Mouse (Mus musculus) spleen, postnatal 14 days (tissue): ENCODE results near the gene Gm17651.

Experiments
- DNase-seq, 2 experiments: peaks; one replicate each; pipeline ENCODE4 v3.0.0; 2021 to 2022; ENCODE audit warnings: low spot score in 2 of 2

The Gm17651 gene

GRCm38 (mm10) chr3:97674644-97675110 lies at the start of gene Gm17651:
TSS of gene Gm17651 (minus strand) at chr3:97674694.
- no peak for DNase-seq

- no peak for DNase-seq
Observed at GRCm38 (mm10) chr3:97719116-97719515, 44.6 kb upstream of the Gm17651 start.

- no peak for DNase-seq
Observed at GRCm38 (mm10) chr3:97715922-97716321, 41.4 kb upstream of the Gm17651 start.

- no peak for DNase-seq
Observed at GRCm38 (mm10) chr3:97710881-97711280, 36.4 kb upstream of the Gm17651 start.

- no peak for DNase-seq
Observed at GRCm38 (mm10) chr3:97710134-97710533, 35.6 kb upstream of the Gm17651 start.

- DNase-seq = no peak
Observed at GRCm38 (mm10) chr3:97706561-97706960, 32.1 kb upstream of the Gm17651 start.

GRCm38 (mm10) chr3:97705508-97705907 lies 31.0 kb upstream of the Gm17651 start:
- DNase-seq = no peak

- no peak for DNase-seq
Observed at GRCm38 (mm10) chr3:97702448-97703080, 28.1 kb upstream of the Gm17651 start.

GRCm38 (mm10) chr3:97701198-97701597 lies 26.7 kb upstream of the Gm17651 start:
- no peak for DNase-seq

- no peak for DNase-seq
Observed at GRCm38 (mm10) chr3:97699061-97699460, 24.6 kb upstream of the Gm17651 start.

- no peak for DNase-seq
Observed at GRCm38 (mm10) chr3:97697291-97697690, 22.8 kb upstream of the Gm17651 start.

GRCm38 (mm10) chr3:97696866-97697265 lies 22.4 kb upstream of the Gm17651 start:
- no peak for DNase-seq

GRCm38 (mm10) chr3:97693806-97694205 lies 19.3 kb upstream of the Gm17651 start:
- no peak for DNase-seq

GRCm38 (mm10) chr3:97691443-97692017 lies 17.0 kb upstream of the Gm17651 start:
- no peak for DNase-seq

GRCm38 (mm10) chr3:97690590-97690989 lies 16.1 kb upstream of the Gm17651 start:
- DNase-seq = no peak

- no peak for DNase-seq
Observed at GRCm38 (mm10) chr3:97689289-97689688, 14.8 kb upstream of the Gm17651 start.

GRCm38 (mm10) chr3:97686372-97687117 lies 12.1 kb upstream of the Gm17651 start:
- no peak for DNase-seq

- DNase-seq = no peak
Observed at GRCm38 (mm10) chr3:97683560-97684195, 9.2 kb upstream of the Gm17651 start.

- no peak for DNase-seq
Observed at GRCm38 (mm10) chr3:97682576-97682975, 8.1 kb upstream of the Gm17651 start.

- no peak for DNase-seq
Observed at GRCm38 (mm10) chr3:97682159-97682502, 7.6 kb upstream of the Gm17651 start.

- peak; percentile 19 to 59 for DNase-seq
Observed at GRCm38 (mm10) chr3:97681321-97682158, 7.0 kb upstream of the Gm17651 start.
